Mouse (Mus musculus): ENCODE measurements at regions not wholly inside any gene's neighbourhood (a gene's known extent, or its start where the extent isn't known, plus 50 kb on each side); places are given as distances from the start of the nearest gene placed in this dataset.

GRCm38 (mm10) chr14:24904712-24905111 lies 417.8 kb downstream of the Rps24 start:
- TF ChIP-seq CTCF (IDR thresholded peaks at IDR 0.05; ENCODE audit: low read depth): no peak
- no peak for TF ChIP-seq EP300 (IDR thresholded peaks at IDR 0.05; ENCODE audit: low read depth)
